Mouse (Mus musculus) intestine, embryonic 16.5 days (tissue): Measurements from ENCODE around the gene Rtn3. TPM values are rescaled to one million over a fixed set of nuclear protein-coding genes. Genes with fewer than 3 reads are reported as not detected.

Experiments
- ATAC-seq: fragments of 200-750 bp; cut with Nextera tagmentation; 2 replicates; pipeline ENCODE4 v1.8.0; 2017; ENCODE audit warnings: moderate TSS enrichment, moderate library complexity
- H3K27ac ChIP-seq: fragments of 300-500 bp; sonication (generic); 2 replicates; pipeline ENCODE4 v1.5.1; 2014; ENCODE audit warnings: mild to moderate bottlenecking, low read length
- H3K27me3 ChIP-seq: fragments of 300-500 bp; sonication (generic); replicated peaks from 2 replicates; pipeline ENCODE4 v1.6.1; 2014; ENCODE audit warnings: low read length, control low read depth, mixed read lengths; ENCODE audit not compliant: control insufficient read depth, insufficient read depth
- H3K36me3 ChIP-seq: fragments of 300-500 bp; sonication (generic); 2 replicates; pipeline ENCODE4 v1.6.1; 2014; ENCODE audit warnings: low read length, control low read depth; ENCODE audit not compliant: control insufficient read depth, insufficient read depth
- H3K4me1 ChIP-seq: fragments of 300-500 bp; sonication (generic); 2 replicates; pipeline ENCODE4 v1.6.1; 2014; ENCODE audit warnings: low read length, control low read depth, mixed read lengths; ENCODE audit not compliant: control insufficient read depth, insufficient read depth
- H3K4me2 ChIP-seq: fragments of 300-500 bp; sonication (generic); 2 replicates; pipeline ENCODE4 v1.6.1; 2014; ENCODE audit warnings: low read depth, low read length, control low read depth
- H3K4me3 ChIP-seq: fragments of 300-500 bp; sonication (generic); 2 replicates; pipeline ENCODE4 v1.5.1; 2014; ENCODE audit warnings: mild to moderate bottlenecking, low read length
- H3K9ac ChIP-seq: fragments of 300-500 bp; sonication (generic); 2 replicates; pipeline ENCODE4 v1.6.1; 2014; ENCODE audit warnings: low read depth, low read length
- H3K9me3 ChIP-seq: fragments of 300-500 bp; sonication (generic); 2 replicates; pipeline ENCODE4 v1.6.1; 2016; ENCODE audit warnings: low read length, control low read depth; ENCODE audit not compliant: control insufficient read depth
- WGBS: fragments of 180-500 bp; shearing (Covaris S2); extraction: QIAGEN DNeasy Blood & Tissue Kit; methylation state at CpG from one replicate; pipeline ENCODE4 v1.1.7; 2014; 5-methylcytosine and 5-hydroxymethylcytosine counted together
- polyA plus RNA-seq: library from polyadenylated mRNA; unstranded; fragments of >200 nt; fragmentation: Nextera tagmentation; extraction: Ambion mirVana; gene quantifications from 2 replicates; pipeline ENCODE4 v1.2.1, GENCODE M21; 2015

Rtn3 gene
- polyA plus RNA-seq, 1 experiment from 2014 or later = 127 TPM

GRCm38 (mm10) chr19:7459370-7459769, 23.7 kb downstream of the Rtn3 start:
- Histone ChIP-seq H3K27me3 (no peaks in the 10 kb centered on the region), H3K9me3 (no peaks in the 10 kb centered on the region), H3K36me3 (no peaks in the 10 kb centered on the region), H3K4me1 (no peaks in the 10 kb centered on the region), H3K4me3 (no peak overlapping the region), H3K4me2 (no peak overlapping the region), H3K9ac (no peak overlapping the region), H3K27ac (no peak overlapping the region)
- ATAC-seq = no peak
- 84% methylated on average over 2 of the region's 2 CpGs for WGBS

- H3K4me3 ChIP-seq = no peak overlapping the region
- no peak overlapping the region for H3K4me2 ChIP-seq
- no peaks in the 10 kb centered on the region for H3K4me1 ChIP-seq
- no peak for ATAC-seq
- no peaks in the 10 kb centered on the region for H3K36me3 ChIP-seq
- no peaks in the 10 kb centered on the region for H3K27me3 ChIP-seq
- H3K9me3 ChIP-seq = no peaks in the 10 kb centered on the region
- H3K9ac ChIP-seq = no peak overlapping the region
- H3K27ac ChIP-seq = no peak overlapping the region
These were observed 24.2 kb downstream of the Rtn3 start for GRCm38 (mm10) chr19:7458901-7459300.

GRCm38 (mm10) chr19:7456803-7457202, 26.3 kb downstream of the Rtn3 start:
- Histone ChIP-seq H3K27ac (no peak overlapping the region), H3K36me3 (no peaks in the 10 kb centered on the region), H3K4me1 (0 out of 2 replicates have a peak, but pooled peaks cover under 1% of the 10 kb centered on the region), H3K4me2 (no peak overlapping the region), H3K9ac (no peak overlapping the region), H3K4me3 (no peak overlapping the region), H3K27me3 (no peaks in the 10 kb centered on the region), H3K9me3 (no peaks in the 10 kb centered on the region)
- WGBS = 69% methylated on average over 2 of the region's 2 CpGs
- no peak for ATAC-seq

GRCm38 (mm10) chr19:7445596-7445995, 37.5 kb downstream of the Rtn3 start:
- WGBS = 93% methylated on average over 1 of the region's 1 CpGs

GRCm38 (mm10) chr19:7445105-7445504, 38.0 kb downstream of the Rtn3 start:
- Histone ChIP-seq H3K9ac (no peak overlapping the region), H3K9me3 (no peaks in the 10 kb centered on the region), H3K4me2 (no peak overlapping the region), H3K4me1 (peaks cover 6% of the 10 kb centered on the region), H3K36me3 (no peaks in the 10 kb centered on the region), H3K4me3 (no peak overlapping the region), H3K27me3 (no peaks in the 10 kb centered on the region), H3K27ac (no peak overlapping the region)
- 77% methylated on average over 2 of the region's 2 CpGs for WGBS
- ATAC-seq = no peak

More at GRCm38 (mm10) chr19:7445596-7445995, 37.5 kb downstream of the Rtn3 start:
- H3K9ac ChIP-seq = no peak overlapping the region
- no peak for ATAC-seq
- no peaks in the 10 kb centered on the region for H3K9me3 ChIP-seq
- no peak overlapping the region for H3K4me2 ChIP-seq
- H3K4me3 ChIP-seq = no peak overlapping the region
- peaks cover 6% of the 10 kb centered on the region for H3K4me1 ChIP-seq
- no peaks in the 10 kb centered on the region for H3K36me3 ChIP-seq
- H3K27me3 ChIP-seq = no peaks in the 10 kb centered on the region
- no peak overlapping the region for H3K27ac ChIP-seq

- no peak overlapping the region for H3K9ac ChIP-seq
- no peaks in the 10 kb centered on the region for H3K27me3 ChIP-seq
- no peaks in the 10 kb centered on the region for H3K9me3 ChIP-seq
- peaks cover 6% of the 10 kb centered on the region for H3K4me1 ChIP-seq
- H3K4me2 ChIP-seq = peak overlapping the region; percentile 39
- ATAC-seq = peak; percentile 83
- peak overlapping the region; percentile 15; the same call in 1 of the 2 replicates for H3K4me3 ChIP-seq
- H3K36me3 ChIP-seq = no peaks in the 10 kb centered on the region
- WGBS = 38% methylated on average over 14 of the region's 14 CpGs
- H3K27ac ChIP-seq = peak overlapping the region; percentile 21; the same call in 1 of the 2 replicates
These were observed 41.6 kb downstream of the Rtn3 start for GRCm38 (mm10) chr19:7441493-7441892.

GRCm38 (mm10) chr19:7438295-7438694, 44.8 kb downstream of the Rtn3 start:
- Histone ChIP-seq H3K4me1 (peaks cover 6% of the 10 kb centered on the region), H3K9me3 (no peaks in the 10 kb centered on the region), H3K27ac (no peak overlapping the region), H3K9ac (no peak overlapping the region), H3K4me2 (no peak overlapping the region), H3K36me3 (0 out of 2 replicates have a peak, but pooled peaks cover 2% of the 10 kb centered on the region), H3K27me3 (no peaks in the 10 kb centered on the region), H3K4me3 (no peak overlapping the region)
- ATAC-seq = no peak

GRCm38 (mm10) chr19:7436061-7436970, 46.8 kb downstream of the Rtn3 start:
- Histone ChIP-seq H3K4me1 (peaks cover 3% of the 10 kb centered on the region), H3K27me3 (no peaks in the 10 kb centered on the region), H3K36me3 (peaks cover 11% of the 10 kb centered on the region; the same call in 1 of the 2 replicates), H3K4me3 (no peak overlapping the region), H3K9ac (no peak overlapping the region), H3K4me2 (no peak overlapping the region), H3K27ac (no peak overlapping the region), H3K9me3 (no peaks in the 10 kb centered on the region)
- WGBS = 60% methylated on average over 5 of the region's 5 CpGs
- peak; percentile 56; the same call in 1 of the 2 replicates for ATAC-seq

GRCm38 (mm10) chr19:7434887-7435286, 48.2 kb downstream of the Rtn3 start:
- no peak overlapping the region for H3K27ac ChIP-seq
- 93% methylated on average over 2 of the region's 2 CpGs for WGBS
- no peaks in the 10 kb centered on the region for H3K27me3 ChIP-seq
- peaks cover 14% of the 10 kb centered on the region; the same call in 1 of the 2 replicates for H3K36me3 ChIP-seq
- H3K9me3 ChIP-seq = no peaks in the 10 kb centered on the region
- ATAC-seq = no peak
- no peak overlapping the region for H3K4me3 ChIP-seq
- H3K9ac ChIP-seq = no peak overlapping the region
- H3K4me2 ChIP-seq = no peak overlapping the region
- no peaks in the 10 kb centered on the region for H3K4me1 ChIP-seq
